Mouse (Mus musculus): ENCODE results near the gene Glo1.

Glo1 gene

DNA sequence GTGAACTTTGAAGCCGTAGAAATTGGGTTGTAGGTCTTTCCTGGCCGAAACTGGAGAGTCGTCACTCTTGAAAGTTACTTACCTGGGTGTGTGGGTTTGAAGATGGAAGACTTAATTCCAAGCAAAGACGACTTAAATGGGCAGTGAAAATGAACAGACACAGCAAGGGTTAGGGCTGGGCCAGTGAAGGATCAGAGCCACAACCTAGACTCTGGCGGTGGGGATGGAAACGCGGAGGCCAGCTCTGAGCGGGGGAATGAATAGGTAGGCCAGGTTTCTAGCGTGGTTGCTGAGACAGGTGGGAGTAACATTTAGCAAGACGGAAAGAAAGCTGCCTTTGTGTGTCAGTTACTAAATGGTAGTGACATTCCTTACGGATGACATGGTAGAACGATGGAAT, 49.7 kb downstream of the Glo1 start:
- no peak for DNase-seq (ENCODE audit: low spot score)

DNA sequence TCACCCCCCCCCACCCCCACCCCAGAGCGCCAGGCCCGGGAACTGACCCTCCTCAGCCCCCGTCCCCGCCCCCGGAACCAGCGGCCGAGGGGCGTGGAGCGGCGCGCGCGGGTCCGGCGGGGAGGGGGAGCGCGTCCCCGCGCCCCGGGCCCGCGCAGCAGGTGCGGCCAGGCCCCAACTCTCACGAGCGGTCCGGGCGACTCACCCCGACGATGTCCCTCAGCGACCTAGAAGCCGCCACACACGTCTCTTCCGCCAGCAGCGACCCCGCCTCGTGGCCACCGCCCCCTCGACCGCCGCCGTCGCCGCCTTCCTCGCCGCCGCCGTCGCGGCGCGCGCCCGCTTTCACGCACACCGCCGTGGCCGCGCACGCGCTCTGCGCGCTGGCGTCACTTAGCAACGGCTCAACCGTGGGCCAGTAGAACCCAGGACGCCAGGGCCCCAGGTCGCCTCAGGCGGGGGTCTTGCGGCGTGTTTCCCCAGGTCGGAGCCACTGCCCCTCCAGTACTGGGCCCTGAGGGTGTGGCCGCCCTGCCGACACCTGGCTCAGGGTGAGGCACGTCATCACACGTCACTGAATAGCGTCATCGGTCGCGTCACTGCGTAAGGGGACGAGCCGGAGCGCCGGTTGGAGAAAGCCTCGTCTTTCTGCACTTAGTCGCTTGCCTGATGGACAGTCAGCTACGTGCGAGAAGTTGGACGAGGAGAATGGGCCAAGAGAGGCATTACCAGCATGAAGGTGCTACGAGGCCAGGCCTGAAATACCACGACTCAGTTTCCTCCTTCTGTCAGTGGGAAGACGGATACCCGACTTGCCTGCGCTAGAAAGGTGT, 50.5 kb downstream of the Glo1 start, which contains the start of gene Btbd9:
TSS of gene Btbd9 (minus strand) at position 548 of the 833 bp plus-strand sequence.
- DNase-seq (ENCODE audit: low spot score) = peak; percentile 99

DNA sequence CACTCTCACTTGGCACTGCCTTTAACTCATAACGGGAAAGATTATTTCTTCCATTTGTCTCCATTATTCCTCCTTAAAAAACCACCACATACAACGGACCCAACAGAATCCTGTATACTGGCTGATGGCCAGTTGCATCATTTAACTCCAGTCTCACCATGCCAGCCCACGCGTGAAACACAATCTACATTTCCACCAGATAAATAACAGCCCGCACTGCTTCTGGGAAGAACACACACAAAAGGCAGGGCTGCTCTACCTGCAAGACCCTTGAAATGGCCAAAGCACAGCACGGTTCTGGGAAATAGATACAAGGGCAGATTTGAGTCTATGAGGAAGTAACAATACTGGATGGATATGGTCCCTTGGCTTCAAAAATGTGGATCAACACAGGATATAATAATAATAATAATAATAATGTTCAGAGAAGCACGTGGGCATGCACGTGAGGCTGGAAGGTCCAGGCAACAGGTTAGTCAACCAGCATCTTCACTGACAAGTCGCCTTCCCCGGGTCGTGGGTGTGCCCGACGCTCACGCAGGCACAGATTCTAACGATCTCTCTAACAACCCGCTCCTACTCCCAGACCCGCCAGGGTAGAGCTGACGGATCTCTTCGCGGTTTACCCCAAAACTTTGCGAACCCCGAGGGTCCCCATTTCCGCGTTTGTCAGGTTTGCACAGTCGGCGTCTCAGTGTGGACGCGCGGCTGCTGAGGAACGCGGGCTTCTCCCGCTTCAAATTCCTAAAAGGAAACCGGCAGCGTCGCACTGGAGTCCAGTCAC, 51.4 kb downstream of the Glo1 start:
- DNase-seq (ENCODE audit: low spot score) = peak; percentile 31

DNA sequence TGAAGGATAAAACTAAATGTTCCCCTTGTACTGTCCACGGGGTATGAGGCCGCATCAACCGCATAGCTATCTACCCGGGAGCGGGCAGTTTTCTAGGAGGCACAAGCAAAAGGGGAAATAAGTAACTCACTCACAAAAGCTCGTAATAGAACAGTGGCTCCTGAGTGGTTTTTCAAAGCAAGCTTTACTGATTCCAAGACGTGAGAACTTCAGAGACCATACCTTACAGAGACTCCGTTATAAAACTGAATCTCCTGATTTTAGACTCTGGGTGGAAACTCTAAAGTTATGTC, 51.9 kb downstream of the Glo1 start:
- DNase-seq (ENCODE audit: low spot score) = no peak

DNA sequence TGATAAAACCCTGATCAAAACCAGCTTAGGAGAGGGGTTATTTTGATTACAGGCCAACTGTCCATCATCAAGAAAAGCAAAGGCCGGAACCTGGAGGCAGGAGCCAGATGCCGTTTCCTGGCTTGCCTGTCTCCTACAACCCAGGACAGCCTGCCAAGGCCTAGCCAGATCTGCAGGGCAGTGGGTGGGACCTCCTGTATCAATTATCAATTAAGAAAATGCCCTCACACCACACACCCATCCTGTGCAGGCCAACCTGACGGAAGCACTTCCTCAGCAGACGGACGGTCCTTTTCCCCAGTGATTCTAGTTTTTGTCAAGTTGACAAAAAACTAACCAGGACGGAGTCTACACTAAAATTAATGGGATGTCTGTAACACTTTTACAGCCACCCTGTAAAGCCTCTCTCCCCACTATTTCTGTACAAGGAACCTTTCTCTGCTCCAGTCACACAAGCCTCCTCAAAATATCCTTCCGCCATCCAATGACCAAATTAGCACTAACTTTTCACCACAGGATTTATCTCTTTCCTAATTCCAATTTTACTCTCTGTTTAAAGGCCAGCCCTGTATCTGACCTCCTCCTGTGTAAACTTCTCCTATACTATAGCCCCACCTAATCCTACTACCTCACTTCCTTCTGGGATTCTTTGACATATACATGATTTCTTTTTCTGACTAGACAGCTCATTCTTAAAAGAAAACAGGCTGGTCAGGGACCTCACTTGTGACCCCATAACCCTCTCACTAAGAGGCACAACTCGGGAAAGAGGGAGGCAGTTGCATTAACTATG, 52.5 kb downstream of the Glo1 start:
- no peak for DNase-seq (ENCODE audit: low spot score)

DNA sequence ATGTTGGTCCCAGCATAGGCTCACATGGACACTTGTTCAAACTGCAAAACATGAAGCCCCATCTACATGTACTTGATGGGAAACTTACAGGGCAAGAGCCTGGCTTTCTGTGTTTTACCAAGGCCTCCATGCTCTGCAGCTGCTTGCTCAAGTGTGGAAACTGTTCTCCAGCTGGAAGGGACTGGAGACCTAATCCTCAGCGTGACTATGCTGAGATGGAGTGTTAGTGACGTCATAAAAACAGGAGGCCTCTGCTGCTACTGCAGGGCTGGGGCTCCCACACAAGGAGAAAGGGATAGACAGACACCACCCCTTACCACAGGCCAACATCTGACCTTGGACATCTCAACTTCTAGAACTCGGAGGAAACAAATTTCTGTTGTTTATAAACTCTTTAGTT, 55.7 kb downstream of the Glo1 start:
- DNase-seq (ENCODE audit: low spot score) = no peak

DNA sequence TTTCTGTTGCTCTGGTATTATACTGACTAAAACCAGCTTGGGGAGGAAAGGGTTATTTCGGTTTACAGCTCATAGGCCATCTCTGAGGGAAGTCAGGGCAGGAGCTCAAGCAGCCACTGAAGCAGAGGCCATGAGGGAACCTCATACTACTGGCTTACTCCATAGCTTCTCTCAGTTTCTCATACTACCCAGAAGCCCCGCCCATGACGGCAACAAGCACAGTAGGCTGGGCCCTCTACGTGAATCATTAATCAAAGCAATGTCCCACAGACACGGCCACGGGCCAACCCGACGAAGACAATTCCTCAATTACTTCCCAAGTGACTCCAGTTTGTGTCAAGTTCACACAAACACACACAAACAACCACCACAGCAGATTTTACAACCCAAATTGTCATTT, 56.5 kb downstream of the Glo1 start:
- DNase-seq (ENCODE audit: low spot score) = no peak

DNA sequence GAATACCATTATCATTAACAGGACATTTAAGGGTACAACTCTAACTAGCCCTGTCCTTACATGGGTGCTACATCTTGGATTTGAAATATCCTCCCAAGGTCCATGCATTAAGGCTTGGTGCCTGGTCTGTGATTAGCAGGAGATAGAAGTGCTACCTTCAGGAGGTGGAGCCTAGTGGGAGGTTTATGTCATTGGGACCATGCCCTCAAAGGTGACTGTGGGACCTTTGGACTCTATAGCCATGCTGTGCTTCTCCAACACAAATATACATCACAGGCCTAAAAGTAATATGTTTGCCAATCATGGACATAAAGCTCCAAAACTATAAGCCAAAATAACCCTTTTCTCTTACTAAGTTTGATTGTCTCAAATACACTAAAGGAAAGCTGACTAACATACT, 58.2 kb downstream of the Glo1 start:
- DNase-seq (ENCODE audit: low spot score) = no peak

DNA sequence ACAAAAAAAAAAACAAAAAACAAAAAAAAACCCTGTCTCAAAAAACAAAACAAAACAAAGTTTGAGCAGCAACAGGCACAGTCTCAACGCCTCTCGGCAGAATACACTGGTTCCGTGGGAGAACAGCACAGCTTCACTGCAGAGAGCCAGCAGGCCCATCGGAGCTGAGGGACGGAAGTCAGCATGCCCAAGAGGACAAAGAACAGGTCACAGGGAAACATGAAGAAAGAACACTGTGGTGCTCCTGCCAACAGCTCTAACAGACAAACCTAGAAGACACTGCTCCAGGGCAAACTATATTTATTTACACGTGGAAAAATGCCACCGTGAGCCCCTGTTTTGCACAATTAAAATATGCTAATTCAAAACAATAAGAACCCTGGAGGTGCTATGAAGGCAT, 61.7 kb downstream of the Glo1 start:
- DNase-seq (ENCODE audit: low spot score) = no peak

DNA sequence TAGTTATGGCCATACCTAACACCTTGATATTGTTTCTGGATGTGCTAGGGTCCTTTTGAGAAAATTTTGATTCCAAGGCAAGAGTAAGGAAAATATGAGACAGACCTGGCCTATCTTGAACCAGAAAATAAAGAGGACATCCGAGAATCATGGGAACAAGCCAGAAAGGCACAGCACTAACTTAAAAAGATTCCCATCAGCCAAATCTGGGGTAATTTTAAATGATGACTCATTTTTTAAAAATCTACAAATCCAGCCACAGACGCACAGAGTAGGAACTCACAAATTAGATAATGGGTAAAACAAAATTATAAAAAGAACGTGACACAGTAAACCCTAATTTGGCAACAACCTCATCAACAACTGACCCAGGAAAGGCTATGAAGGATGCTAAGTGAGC, 62.3 kb downstream of the Glo1 start:
- no peak for DNase-seq (ENCODE audit: low spot score)

DNA sequence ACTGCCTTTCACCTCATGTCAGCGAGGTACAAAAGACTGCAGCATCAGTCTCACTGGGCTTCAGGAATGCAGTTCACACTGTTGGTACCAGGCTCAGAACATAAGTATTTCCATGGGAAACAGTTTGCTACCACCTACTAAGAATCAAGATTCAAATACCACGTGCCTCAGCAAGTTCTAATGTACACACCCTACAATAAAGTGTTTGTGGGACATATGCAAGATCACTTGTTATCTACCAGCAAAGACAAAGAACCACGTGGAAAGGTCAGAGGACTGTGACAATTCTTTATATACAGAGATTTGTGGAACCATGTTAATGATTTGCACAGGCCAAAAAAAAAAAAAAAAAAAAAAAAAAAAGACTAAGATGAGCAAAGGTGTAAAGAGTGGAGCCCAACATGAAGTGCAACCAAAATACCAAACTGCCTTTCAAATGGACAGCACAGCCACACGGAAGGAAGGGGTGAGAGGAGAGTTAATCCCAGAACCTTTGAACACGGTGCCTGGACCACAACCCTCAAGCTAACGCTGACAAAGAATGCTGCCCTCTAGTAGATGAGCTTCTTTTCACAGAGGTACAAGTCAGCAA, 63.1 kb downstream of the Glo1 start:
- no peak for DNase-seq (ENCODE audit: low spot score)

DNA sequence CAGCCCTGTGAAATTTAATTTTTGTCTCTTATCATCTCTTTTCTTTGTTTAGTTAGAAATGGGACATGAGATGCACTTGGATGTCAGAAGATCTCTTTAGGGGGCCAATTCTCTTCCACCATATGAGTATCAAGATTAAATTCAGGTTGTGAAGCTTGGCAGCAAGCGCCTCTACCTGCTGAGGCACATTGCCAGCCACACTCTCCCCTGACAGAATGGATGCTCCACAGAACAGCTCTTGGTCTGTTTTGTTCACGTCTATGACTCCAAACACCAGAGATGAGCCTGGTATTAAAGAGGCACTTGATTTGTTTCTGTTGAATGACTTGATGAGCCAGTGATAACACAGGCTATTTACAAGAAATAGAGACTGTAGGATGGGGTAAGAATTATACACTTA, 63.9 kb downstream of the Glo1 start:
- DNase-seq (ENCODE audit: low spot score) = no peak

DNA sequence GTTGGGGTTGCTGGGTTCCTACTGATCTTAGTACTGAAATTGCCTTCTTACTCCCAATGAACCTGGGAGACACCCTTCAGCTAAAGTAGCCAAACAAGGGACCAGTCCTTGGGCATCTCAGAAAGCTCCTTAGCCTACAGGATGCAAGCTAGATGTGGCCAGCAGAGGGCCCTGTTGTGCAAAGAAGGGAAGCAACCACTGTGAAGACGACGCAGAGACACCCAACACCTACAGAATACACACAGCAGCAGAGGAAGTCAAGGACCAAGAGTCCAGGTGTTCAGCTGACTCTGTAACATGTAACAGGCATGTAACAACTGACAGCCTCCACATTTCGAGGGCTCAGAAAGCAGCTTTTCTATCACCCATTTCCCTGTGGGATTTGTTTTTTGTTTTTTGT, 67.1 kb downstream of the Glo1 start:
- no peak for DNase-seq (ENCODE audit: low spot score)

DNA sequence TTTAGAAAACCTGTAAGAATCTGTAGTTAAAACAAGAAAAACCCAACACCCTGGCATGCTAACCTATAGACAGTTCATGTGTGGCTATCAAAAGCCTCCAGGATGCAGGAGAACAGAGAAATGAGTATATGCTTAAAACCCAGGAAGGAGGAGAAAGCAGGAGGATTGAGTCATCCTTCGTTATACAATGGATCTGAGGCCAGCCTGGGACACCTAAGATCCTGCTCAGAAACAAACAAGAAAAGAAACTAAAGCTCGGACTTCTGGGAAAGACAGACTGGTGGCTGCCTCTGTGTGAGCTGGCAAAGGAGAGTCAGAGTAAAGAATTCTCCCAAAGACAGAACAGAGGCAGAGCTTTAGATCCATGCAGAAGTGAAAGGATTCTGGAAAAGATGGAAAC, 68.0 kb downstream of the Glo1 start:
- DNase-seq (ENCODE audit: low spot score) = no peak

DNA sequence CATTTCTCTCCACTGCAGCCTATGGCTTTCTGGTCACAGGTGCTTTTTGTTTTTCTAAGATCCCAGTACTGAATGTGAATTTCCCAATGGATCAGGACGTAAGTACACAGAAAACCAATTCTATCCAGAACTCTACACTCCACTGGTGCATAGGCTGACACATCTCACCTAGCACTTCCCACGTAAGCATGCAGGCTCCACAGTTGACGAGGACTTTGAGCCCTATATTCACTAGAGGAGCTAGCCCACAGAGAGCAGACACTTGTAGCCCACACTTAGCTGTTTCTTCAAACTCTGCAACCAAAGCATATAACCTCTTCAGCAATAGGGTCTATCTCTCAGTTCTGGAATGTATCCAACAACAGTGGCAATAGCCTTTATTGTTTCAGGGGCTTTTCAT, 70.2 kb downstream of the Glo1 start:
- DNase-seq (ENCODE audit: low spot score) = no peak

DNA sequence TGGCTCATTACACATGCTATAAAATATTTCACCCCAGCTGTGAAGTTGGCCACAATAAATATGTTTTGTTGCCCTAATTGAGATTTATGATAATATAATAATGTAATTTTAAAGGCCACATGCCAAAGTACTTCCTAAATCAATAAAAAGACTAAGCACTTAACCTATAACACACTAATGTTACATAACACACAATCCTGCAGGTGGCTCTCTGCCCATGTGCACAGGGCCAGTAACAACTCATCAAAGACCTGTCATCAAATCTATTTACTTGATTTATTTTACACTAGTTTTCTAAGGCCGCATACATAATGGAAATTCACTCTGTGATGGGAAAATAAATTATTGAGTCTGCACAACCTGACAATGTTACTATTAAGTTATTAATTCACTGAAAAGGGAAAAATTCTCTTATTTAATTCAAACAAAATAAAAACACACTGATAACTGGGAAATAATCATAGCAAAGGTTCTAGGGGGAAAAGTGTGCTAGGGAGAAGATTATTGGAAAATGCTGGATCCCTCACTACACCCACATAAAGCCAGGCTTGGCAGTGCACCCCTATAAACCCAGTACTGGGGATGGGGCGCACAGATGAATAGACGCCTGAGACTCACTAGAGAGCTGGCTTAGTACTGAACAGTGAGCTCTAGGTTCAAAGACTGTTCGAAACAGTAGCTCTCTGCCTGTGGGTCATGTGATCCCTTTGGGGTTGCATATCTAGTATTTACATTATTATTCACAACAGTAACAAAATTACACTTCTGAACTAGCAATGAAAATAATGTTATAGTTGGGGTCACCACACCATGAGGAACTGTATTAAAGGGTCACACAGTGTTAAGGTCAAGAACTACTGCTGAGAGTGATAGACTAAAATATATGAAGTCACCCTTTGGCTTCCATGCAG, 73.4 kb downstream of the Glo1 start:
- no peak for DNase-seq (ENCODE audit: low spot score)

DNA sequence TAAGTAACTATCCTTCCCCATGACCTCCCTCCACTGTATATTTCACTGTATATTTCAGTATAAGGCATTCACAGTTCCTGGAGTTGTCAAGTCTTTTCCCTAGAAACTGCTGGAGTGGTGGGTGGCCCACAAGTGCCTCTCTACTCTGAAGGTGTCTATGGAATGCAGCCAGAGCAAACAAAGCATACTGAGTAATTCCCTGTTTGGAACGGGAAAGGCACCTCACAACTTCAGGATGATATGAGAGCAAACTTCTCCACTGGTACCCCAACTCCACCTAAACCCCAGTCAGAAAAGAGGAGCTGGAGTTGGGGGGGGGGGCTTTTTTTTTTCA, 75.9 kb downstream of the Glo1 start:
- DNase-seq (ENCODE audit: low spot score) = no peak

DNA sequence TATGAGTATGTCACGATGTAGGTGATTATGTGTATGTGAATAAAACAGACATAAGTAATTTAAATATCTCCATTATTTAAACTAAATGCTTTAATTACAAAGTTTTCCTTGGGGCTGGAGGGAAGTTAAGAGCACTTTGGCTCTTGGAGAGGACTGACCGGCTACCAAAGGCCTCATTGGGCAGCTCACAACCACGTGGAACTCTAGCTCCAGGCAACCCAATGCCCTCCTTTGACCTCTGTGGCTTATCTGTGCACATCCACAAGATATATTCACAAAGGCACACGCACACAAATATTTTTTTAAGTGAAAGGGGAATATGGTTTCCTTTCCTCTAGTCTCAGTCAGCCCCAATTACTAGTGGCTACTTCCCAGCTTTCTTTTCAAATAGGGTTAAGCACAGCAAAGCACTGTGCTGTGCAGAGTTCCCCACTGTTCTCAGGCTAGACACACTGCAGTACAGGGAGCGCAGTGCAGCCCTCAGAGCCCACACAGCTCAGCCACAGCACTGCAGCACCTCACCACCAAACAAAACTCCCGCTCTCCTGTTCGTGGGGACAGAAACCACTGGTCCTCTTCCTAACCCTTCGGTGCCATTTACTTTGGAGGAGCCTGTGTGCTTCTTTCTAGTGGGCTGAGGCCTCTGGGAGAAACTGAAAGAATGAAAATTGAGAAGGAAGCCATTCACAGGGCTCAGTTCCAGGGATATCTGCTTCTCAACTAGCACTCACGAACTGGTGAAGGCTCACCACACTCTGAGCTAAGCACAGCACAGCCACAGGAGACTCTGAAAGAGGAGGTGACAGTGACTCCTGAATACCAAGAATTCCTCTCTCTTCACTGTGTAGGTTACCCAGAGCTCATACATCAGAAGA, 76.5 kb downstream of the Glo1 start:
- DNase-seq (ENCODE audit: low spot score) = no peak

DNA sequence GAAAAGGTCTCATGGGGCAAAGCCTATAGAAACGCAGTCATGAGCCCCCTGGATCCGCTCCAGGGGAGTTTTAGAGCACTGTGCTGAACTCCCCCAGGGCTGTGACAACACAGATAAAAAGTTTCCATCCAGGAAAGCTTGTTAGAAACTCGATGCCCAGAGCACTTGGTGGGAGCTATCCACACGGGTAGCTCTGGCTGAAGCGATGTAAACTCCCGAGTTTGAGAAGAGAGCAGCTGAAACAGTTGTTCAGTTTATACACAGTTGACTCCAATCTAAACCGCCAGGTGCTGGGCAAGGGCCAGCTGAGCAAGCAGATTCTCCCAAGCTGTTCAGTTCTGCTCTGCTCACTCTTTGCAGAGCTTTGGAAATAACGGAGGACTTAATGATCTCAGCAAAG, 87.6 kb downstream of the Glo1 start:
- no peak for DNase-seq (ENCODE audit: low spot score)

DNA sequence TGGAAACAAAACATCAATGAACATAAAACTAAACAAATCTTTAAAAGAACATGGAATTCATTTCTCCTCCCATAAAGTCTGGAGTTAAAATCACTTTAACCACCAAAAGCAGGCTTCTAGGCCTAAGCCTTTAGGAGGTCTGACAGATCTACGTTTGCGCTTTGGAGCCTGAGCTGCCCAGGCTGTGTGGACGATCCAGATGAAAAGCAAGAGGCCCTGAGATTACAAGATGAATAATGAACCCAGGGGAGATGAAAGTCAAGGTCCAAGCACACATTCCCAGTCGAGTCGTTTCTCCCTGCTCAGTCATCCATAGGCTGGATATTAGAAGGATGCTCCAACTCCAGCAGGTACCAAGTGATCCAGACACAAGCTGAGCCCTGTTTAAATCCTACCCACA, 90.0 kb downstream of the Glo1 start:
- DNase-seq (ENCODE audit: low spot score) = no peak

Measured in ovary, postnatal 10 days (tissue).